Mouse (Mus musculus) lung, postnatal 10 days (tissue): ENCODE measurements around the gene Dnaic1.

Experiments used
- DNase-seq: peaks from one replicate; pipeline ENCODE4 v3.0.0; 2021

Gene Dnaic1

DNA sequence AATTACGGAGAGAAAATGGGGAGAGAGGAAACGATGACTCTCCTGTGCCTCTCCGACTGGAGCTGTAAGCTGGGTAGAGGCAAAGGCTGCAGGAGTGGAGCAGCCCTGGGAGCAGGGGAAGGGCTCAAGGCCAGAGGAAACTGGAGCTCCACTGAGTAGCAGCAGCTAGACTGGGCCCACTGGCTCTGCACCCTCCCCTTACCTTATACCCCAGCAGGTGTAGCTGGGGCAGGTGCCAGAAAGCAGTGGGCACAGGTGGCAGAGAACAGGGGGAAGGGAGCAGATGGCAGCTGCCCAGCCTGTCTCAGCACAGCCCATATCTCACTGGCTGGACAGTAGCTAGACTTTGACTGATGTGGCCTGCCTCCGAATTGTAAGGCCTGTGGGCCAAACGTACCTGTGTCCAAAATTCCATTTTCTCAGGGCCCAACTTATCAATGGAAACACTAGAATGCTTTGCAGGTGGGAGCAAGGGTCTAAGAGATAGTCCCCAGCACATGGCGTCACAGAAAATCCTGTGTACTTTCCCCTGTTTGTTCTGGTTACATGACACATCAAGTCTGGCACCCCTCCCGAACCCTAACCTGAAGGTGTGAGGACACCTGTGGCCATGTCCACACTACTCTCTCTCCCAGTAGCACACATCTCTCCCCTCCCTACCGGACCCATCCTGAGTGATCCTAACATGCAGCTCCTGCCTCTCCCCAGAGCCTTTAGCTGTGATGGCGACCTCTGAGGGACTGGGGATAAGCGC, 67.5 kb downstream of the Dnaic1 start:
- no peak for DNase-seq

- no peak for DNase-seq
Observed at GRCm38 (mm10) chr4:41638186-41638731, 68.7 kb downstream of the Dnaic1 start.

- no peak for DNase-seq
Observed at GRCm38 (mm10) chr4:41638828-41639213, 69.2 kb downstream of the Dnaic1 start.

DNA sequence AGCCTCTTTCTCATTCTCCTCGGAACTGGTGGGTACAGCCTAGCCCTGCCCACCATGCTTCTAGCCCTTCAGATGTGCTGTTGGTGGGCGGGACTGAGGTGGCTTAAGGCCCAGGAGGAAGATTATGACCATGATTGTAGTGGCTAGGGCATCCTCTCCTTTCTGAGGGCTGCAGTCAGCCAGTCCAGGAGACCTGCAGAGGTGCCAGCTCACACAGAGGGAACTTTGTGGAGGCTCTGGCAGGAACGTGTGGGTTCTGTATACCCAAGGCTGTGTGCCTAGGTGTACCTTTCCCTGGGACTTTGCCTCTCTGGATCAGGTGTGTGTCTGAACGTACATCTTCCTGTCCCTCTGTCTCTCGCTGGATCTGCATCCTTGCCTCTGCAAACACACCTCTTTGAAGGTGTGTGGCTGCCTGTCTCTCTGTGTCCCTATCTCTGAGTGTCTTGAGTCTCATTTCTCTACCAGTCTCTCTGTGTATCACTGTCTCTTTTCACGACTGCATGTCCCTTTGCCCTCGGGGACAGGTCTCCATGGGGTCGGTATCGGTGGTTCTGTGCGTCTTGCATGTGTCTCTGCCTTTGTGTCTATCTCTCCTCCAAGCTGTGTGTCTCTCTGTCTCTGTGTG, 69.8 kb downstream of the Dnaic1 start:
- DNase-seq, result no peak

DNA sequence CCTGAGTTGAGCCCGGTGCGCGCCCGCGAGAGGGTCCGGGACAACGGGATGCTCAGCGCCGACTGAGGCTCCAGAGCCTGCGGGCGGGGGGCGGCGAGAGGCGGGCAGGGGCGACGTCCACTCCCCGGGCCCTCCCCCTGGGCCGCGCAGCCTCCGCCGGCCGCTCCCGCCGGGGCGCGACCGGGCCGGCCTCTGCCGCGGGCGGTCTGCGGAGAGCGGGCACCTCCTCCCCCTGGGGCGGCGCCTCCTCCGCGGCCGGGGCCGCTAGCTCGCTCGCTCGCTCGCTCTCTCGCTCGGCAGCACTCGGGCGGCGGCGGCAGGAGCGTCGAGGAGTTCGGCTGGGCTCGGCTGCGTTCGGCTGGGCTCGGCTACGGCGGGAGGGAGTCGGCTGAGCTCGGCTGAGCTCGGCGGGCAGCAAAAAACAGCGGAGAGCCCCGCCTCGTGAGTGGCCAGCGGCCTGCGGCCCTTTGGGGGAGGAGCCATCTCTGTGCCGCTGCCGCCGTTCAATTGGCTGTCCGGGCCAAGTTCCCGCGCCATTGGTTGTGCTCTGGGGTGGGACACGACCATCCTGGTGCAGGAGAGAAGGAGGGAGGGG, 70.4 kb downstream of the Dnaic1 start, which contains the start of gene Enho:
Gene Enho, minus strand, starts transcription at position 412 of the 595 bp plus-strand sequence.
- peak; percentile 97 for DNase-seq

GRCm38 (mm10) chr4:41641199-41641822, 71.7 kb downstream of the Dnaic1 start:
- no peak for DNase-seq

DNA sequence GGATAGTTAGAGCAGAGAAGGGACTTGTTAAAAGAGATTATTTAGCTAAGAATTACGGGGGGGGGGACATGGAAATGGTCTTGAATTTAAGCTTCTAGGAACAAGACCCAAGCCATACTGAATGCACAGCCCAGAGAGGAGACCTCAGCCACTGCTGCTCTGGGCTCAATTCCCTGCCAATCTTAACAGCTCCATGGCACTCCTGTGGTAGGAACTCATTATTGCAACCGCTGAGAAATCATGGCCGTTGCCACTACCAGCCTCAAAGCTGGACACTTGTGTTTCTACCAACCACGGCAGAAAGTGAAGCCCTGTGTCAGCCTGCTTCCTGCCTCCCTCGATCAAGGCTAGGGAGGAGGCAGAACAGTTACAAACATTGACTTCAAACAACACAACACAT, 75.9 kb downstream of the Dnaic1 start:
- peak; percentile 69 for DNase-seq

DNA sequence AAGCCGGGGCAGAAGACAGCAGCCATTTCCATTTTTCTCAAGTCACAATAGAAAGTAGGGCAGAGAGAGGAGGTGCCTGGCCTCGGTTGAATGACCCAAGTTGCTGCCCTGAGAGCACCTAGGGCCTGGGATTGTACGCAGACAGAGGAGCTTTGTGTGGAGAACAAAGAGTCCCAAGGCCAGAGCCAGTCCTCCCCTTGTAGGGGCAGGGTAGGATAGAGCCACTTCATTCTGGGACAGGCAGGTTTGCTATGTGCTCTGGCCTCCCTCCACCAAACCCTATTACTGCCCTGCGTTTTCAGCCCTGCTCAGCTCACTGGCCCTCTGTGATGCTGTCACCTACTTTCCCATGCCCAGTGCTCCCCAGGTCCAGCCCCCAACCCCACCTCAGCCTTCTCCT, 78.6 kb downstream of the Dnaic1 start:
- DNase-seq, result no peak

DNA sequence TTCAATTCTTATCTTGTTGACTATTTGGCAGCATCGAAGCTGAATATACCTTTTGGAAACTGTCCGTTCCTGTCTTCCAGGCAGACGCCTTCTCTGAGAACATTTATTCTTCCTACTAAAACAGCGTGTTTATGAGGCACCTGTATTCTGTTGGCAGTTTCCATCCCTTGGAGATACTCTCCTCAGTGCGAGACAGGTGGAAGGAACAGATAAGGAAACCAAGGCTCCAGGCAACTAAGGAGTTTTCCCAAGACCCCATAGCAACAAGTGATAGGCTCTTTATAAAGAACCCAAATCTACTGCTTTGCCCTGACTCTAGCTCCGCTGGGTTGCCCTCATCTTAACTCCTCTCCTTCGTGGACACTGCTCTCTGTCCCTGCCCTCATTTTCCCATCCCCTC, 79.1 kb downstream of the Dnaic1 start:
- DNase-seq, result no peak

GRCm38 (mm10) chr4:41653296-41653695, 83.7 kb downstream of the Dnaic1 start:
- DNase-seq, result peak; percentile 82

DNA sequence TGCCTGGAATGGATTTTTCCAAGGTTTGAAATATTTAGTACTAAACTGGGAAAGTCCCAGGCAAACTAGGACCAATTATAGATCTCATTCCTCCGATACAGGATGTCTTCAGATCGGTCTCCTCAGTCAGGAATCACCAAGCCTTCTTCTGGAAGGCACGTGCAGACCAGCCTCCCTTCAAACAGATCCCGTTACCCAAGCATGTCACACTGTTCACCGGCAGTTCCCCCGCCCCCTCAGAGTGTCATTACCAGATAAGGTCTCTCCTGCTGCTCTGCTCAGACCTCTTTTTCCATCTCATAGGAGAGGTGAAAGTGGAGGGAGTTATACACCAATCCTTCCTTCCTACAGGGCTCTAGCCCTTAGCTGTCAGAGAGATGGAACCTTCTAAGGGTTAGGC, 84.2 kb downstream of the Dnaic1 start:
- no peak for DNase-seq

- peak; percentile 83 for DNase-seq
Observed at GRCm38 (mm10) chr4:41654217-41654616, 84.6 kb downstream of the Dnaic1 start.

DNA sequence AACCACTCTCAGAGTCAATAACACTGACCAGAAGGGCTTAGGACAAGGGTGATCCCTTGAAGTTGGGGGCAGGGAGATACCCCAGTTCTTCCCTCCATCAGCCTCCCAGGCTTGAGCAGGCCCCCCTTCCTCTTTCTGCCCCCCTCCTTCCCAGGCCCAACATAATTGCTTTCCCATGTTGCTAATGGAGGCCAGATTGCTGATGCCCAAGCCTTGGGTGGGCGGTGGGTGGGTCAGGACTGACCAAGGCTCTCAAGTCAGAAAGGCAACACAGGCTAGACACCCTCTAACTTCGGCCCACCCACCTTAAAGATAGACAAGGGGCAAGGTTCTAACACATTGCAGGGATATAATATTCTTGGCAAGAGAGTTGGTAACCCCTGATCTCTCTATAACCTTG, 86.0 kb downstream of the Dnaic1 start:
- DNase-seq, result no peak

- no peak for DNase-seq
Observed at GRCm38 (mm10) chr4:41658566-41659384, 89.2 kb downstream of the Dnaic1 start.

DNA sequence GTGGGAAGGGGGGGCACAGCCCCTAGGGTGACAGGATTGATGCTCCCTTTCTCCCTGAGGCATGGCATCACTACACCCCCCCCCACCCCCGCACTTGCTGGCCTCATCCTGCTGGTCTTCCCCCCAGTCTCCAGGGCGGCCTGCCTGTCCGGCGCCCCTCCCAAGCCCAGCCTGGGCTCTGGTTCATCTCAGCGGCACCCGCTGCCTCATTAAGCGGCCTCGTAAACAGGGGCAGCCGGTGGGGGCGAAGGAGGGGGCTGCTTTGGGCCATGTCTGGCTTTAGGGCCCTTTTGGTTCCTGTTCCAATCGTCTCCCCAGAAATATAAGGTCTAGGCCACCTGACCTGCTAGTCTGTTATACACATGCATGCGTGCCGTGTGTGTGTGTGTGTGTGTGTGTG, 90.0 kb downstream of the Dnaic1 start:
- DNase-seq, result no peak

DNA sequence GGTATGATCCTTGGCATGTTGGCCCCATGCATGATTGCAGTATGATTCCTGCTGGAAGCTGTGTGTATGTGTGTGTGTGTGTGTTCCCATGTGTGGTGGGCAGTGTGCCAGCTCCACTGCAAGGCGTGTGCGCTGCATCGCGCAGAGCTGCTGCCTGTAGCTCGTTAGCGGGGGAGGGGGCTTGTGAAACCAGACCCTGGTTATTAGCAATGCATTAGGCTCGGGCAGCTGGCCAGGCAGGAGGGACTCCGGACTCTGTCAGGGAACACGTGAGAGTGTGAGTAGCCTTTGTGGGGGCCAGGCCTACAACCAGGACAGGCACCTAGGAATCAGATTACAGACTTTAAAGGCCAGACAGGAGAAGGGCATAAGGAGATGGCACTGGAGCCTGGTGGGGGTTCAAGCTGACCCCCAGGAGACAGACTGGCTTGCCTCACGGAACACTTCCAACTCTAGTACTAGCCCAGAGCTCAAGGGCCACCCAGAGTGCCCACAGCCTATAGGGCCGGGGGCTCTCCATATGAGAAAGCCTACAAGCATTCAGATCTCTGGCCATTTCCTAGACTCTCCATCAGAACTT, 91.4 kb downstream of the Dnaic1 start:
- DNase-seq, result no peak

DNA sequence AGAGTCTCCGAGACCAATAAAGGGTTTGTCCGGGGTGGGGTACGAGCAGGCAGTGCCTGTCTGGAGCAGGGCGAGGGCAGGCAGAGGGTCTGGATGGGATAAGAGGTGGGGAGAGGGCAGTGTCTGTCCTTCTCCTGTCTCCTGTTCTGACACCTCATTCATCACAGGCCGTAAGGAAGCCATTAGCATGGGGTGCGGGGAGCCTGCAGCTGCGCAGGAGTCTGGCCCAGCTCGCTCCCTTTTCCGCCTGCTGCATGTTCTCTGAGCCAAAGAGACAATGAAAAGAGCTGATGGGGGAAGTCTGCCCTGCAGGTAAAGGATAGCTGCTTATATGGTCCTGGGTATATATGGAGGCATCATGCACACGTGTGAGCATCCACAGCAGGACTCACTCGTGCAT, 93.1 kb downstream of the Dnaic1 start:
- no peak for DNase-seq

- DNase-seq, result no peak
Observed at GRCm38 (mm10) chr4:41663614-41664013, 94.0 kb downstream of the Dnaic1 start.

GRCm38 (mm10) chr4:41664533-41664932, 95.0 kb downstream of the Dnaic1 start:
- no peak for DNase-seq

DNA sequence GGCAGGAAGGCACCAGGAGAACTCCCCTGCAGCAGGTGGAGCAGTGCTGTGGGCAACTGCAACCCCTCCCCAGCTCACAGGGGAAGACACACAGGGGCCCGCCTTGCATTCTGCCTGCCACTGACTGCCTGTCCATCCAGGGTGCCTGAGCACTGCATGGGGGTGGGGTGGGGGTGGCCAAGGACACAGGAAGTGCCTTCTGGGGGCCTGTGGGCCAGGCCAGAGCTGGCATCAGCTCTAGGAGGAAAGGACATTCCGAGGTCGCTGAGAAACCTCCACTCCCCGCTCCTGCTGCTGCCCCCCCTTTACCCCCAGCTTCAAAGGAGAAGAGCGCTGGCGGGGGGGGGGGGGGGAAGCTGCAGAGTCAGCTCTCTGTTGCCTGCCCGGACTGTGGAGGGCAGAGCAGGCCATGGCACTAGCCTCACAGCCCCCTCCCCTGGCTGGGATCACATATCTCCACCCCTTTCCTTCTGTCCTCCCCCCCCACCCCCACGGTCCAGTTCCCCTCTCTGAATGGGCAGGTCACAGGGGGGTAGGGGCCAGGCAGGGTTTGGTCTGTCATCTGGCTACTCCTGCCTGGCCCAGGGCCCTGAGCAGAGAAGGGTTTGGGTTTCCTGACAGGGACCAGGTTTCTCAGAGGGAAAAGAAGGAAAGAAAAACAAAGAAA, 95.6 kb downstream of the Dnaic1 start:
- no peak for DNase-seq

GRCm38 (mm10) chr4:41666646-41667045, 97.1 kb downstream of the Dnaic1 start:
- no peak for DNase-seq

DNA sequence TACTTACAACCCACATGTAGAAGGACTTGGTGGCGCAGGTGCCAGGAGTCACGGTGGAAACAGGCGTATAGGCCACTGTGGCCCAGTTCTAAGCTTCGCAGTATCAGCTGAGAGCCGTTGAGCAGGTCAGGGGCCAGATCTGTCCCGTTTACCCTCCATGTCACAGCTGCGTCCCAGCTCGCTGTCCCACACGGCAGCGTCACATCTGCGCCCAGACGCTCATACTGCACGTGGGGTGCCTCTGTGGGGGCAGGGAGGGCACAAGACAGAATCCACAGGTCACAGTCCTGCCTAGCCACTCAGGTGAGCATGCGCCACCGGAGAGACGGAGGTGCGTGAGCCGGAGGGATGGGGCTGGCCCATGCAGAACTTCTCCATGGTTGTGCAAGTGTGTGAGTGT, 101.3 kb downstream of the Dnaic1 start:
- no peak for DNase-seq
